Mouse (Mus musculus): ENCODE data around the gene Kcnk15. TPM values are rescaled to one million over a fixed set of nuclear protein-coding genes. Genes with fewer than 3 reads are reported as not detected.

Gene Kcnk15
- total RNA-seq, 2 experiments from 2014 or later, result not detected

Other genes with a start within 250 kb of the Kcnk15 start
- 100 to 1,000 TPM; 360 to 363 TPM for gene Serinc3, start 208.5 kb upstream of the Kcnk15 start, total RNA-seq (2021)
- gene Pkig, start 195.3 kb upstream of the Kcnk15 start, total RNA-seq (2021), result 100 to 1,000 TPM; 183 to 188 TPM
- gene Ada, start 103.4 kb upstream of the Kcnk15 start, total RNA-seq (2021), result 1 to 10 TPM; 1.2 to 3.2 TPM
- gene Ccn5, start 32.8 kb upstream of the Kcnk15 start, total RNA-seq (2021), result under 1 TPM; 0.29 to 0.88 TPM
- gene Rims4, start 65.0 kb downstream of the Kcnk15 start, total RNA-seq (2021), result under 1 TPM; 0.10 to 0.15 TPM
- gene Ywhab, start 141.3 kb downstream of the Kcnk15 start, total RNA-seq (2021), result 10 to 100 TPM; 93.5 to 98.0 TPM
- gene Pabpc1l, start 171.8 kb downstream of the Kcnk15 start, total RNA-seq (2021), result under 1 TPM; 0.79 to 0.83 TPM
- 10 to 100 TPM; 17.0 to 20.4 TPM for gene Stk4, start 216.7 kb downstream of the Kcnk15 start, total RNA-seq (2021)
- 10 to 100 TPM; 19.3 to 19.9 TPM for gene Tomm34, start 217.5 kb downstream of the Kcnk15 start, total RNA-seq (2021)

Data from heart, postnatal 14 days (tissue).